Mouse (Mus musculus) liver, embryonic 12.5 days (tissue): ENCODE results near the gene Klhdc10. TPM values are rescaled to one million over a fixed set of nuclear protein-coding genes. Genes with fewer than 3 reads are reported as not detected.
A peak's percentile ranks its signal among the peaks of the same experiment; 100 is the strongest.

ENCODE experiments used
- ATAC-seq: fragments of 200-750 bp; cut with Nextera tagmentation; 2 replicates; pipeline ENCODE4 v1.8.0; 2017; ENCODE audit warnings: moderate number of reproducible peaks, mild to moderate bottlenecking, moderate library complexity
- H3K27ac ChIP-seq: fragments of 300-500 bp; sonication (generic); 2 replicates; pipeline ENCODE4 v1.5.1; 2016; ENCODE audit warnings: mild to moderate bottlenecking
- H3K27me3 ChIP-seq: fragments of 300-500 bp; sonication (generic); replicated peaks from 2 replicates; pipeline ENCODE4 v1.6.1; 2016; ENCODE audit warnings: mild to moderate bottlenecking, moderate library complexity
- H3K36me3 ChIP-seq: fragments of 300-500 bp; sonication (generic); 2 replicates; pipeline ENCODE4 v1.6.1; 2016; ENCODE audit warnings: mild to moderate bottlenecking, moderate library complexity
- H3K4me1 ChIP-seq: fragments of 300-500 bp; sonication (generic); 2 replicates; pipeline ENCODE4 v1.6.1; 2016
- H3K4me2 ChIP-seq: fragments of 300-500 bp; sonication (generic); 2 replicates; pipeline ENCODE4 v1.6.1; 2016; ENCODE audit warnings: mild to moderate bottlenecking, moderate library complexity
- H3K4me3 ChIP-seq: fragments of 300-500 bp; sonication (generic); 2 replicates; pipeline ENCODE4 v1.5.1; 2016; ENCODE audit warnings: mild to moderate bottlenecking, moderate library complexity
- H3K9ac ChIP-seq: fragments of 300-500 bp; sonication (generic); 2 replicates; pipeline ENCODE4 v1.6.1; 2016; ENCODE audit warnings: mild to moderate bottlenecking, moderate library complexity
- H3K9me3 ChIP-seq: fragments of 300-500 bp; sonication (generic); replicated peaks from 2 replicates; pipeline ENCODE4 v1.6.1; 2016; ENCODE audit warnings: mild to moderate bottlenecking, moderate library complexity
- WGBS: fragments of 180-500 bp; shearing (Covaris S2); methylation state at CpG from one replicate; pipeline ENCODE4 v1.1.7; 2016; ENCODE audit not compliant: insufficient replicate concordance; 5-methylcytosine and 5-hydroxymethylcytosine counted together
- polyA plus RNA-seq: library from polyadenylated mRNA; unstranded; fragments of >200 nt; fragmentation: Nextera tagmentation; extraction: Ambion mirVana; gene quantifications from 2 replicates; pipeline ENCODE4 v1.2.1, GENCODE M21; 2016

Gene Klhdc10
- polyA plus RNA-seq, 1 experiment from 2014 or later, result 20.1 TPM

DNA sequence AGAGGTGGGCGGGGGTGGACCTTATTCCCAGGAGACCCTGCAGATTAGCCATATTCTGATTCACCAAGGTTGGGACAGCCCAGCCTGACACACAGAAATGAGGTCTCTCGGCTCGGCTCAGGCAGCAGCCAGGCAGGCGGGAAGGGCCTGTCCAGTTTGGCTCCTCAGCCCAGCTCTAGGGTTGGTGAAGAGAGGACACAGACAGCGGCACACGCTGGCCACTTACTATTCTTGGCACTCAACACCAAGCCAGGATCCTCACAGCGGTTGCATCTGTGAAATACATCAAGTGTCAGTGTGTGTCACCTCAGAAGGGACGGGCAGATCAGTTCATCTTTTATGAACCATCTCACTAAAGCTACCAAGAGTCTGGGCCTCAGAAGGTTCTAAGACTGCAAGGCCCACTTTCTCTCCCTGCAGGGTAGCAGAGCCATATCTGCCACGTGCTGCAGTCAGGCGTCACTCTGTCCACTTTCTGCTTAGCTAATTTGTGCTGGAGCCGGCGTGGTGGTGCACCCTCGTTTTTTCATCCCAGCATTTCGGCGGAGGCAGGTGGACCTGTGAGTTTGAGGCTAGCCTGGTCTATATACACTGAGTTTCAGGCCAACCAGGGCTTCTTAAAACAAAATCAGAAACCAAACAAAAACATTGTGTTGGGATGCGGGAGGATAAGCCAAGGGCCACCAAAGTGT is 57.5 kb downstream of the Klhdc10 start:
- Histone ChIP-seq H3K9ac (peak overlapping the region; percentile 71), H3K4me1 (peaks cover 47% of the 10 kb centered on the region), H3K9me3 (no peaks in the 10 kb centered on the region), H3K36me3 (peaks cover 10% of the 10 kb centered on the region), H3K4me2 (peak overlapping the region; percentile 91), H3K4me3 (peak overlapping the region; percentile 60), H3K27ac (0 out of 2 replicates have a peak overlapping the region, but pooled peaks have one; percentile 14), H3K27me3 (peaks cover 34% of the 10 kb centered on the region)
- 63% methylated on average over 16 of the region's 16 CpGs for WGBS
- no peak for ATAC-seq

- H3K4me1 ChIP-seq, result peaks cover 46% of the 10 kb centered on the region
- WGBS, result 9% methylated on average over 40 of the region's 40 CpGs
- peak overlapping the region; percentile 74 for H3K27ac ChIP-seq
- ATAC-seq, result peak; percentile 40
- peak overlapping the region; percentile 91 for H3K4me2 ChIP-seq
- H3K9me3 ChIP-seq, result no peaks in the 10 kb centered on the region
- H3K27me3 ChIP-seq, result peaks cover 42% of the 10 kb centered on the region
- H3K9ac ChIP-seq, result peak overlapping the region; percentile 71
- H3K36me3 ChIP-seq, result peaks cover 3% of the 10 kb centered on the region
- peak overlapping the region; percentile 60 for H3K4me3 ChIP-seq
Observed at GRCm38 (mm10) chr6:30459811-30460749, 58.4 kb downstream of the Klhdc10 start.

DNA sequence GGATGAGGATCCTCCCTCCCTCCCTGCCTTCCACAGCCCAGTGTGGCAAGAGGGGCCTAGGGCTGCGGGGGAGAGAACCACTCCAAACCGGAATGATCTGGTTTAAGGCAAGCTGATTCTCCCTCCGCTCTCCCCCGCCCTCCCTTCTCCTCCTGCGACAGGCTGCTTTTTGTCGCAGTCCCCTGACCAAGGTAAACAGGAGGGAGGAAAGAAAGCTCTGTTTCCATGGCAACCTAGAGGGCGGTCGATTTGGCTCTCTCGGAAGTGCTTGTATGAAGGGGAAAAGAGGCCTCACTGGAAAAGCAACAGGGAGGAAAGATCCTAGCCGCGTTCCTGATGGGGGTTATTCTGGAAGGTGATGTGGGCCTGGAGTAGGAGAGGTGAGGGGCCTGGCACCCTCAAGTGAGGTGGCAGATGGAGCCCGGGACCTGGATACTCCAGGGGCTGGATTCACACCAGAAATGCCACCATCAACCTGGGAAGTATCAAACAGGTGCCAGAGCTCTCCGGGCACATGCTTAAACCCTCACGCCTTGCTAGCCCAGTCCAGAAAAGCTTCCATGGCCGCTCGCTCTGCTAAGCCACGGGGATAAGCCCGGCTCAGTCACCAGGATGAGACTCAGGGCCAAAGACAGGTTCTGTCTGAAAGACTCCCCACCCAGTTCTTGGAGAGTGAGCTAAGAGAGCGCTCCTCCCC is 59.2 kb downstream of the Klhdc10 start:
- Histone ChIP-seq H3K4me3 (no peak overlapping the region), H3K9me3 (no peaks in the 10 kb centered on the region), H3K4me1 (peaks cover 46% of the 10 kb centered on the region), H3K27ac (peak overlapping the region; percentile 74), H3K9ac (0 out of 2 replicates have a peak overlapping the region, but pooled peaks have one; percentile 17), H3K27me3 (peaks cover 42% of the 10 kb centered on the region), H3K36me3 (no peaks in the 10 kb centered on the region), H3K4me2 (peak overlapping the region; percentile 91)
- peak; percentile 67 for ATAC-seq
- WGBS, result 38% methylated on average over 18 of the region's 19 CpGs

GRCm38 (mm10) chr6:30461755-30462344 is 60.2 kb downstream of the Klhdc10 start:
- H3K36me3 ChIP-seq, result no peaks in the 10 kb centered on the region
- H3K4me3 ChIP-seq, result no peak overlapping the region
- peaks cover 42% of the 10 kb centered on the region for H3K27me3 ChIP-seq
- H3K9ac ChIP-seq, result no peak overlapping the region
- H3K27ac ChIP-seq, result peak overlapping the region; percentile 22; the same call in 1 of the 2 replicates
- H3K4me2 ChIP-seq, result no peak overlapping the region
- no peaks in the 10 kb centered on the region for H3K9me3 ChIP-seq
- ATAC-seq, result no peak
- WGBS, result 71% methylated on average over 12 of the region's 13 CpGs
- peaks cover 46% of the 10 kb centered on the region for H3K4me1 ChIP-seq

GRCm38 (mm10) chr6:30462822-30463221 is 61.2 kb downstream of the Klhdc10 start:
- H3K4me1 ChIP-seq, result peaks cover 46% of the 10 kb centered on the region
- no peak for ATAC-seq

DNA sequence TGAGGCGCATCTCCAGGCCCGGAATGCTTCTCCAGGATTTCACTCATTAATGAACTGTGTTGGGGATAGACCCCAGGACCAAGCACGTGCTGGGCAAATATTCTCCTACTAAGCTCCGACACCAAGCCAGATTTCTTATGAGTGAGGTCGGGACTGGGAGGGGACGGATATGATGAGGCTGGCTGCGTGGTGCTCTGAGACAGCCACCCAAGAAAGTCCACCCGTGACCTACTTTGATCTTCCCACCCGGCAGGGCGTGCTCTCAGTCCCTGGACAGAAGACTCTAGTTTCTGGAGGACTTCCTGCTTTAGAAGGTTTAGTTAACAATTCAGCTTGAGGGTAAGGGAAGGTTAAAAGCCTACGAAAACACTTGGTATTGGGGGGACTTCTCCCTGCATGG is 63.9 kb downstream of the Klhdc10 start:
- no peak for ATAC-seq
- Histone ChIP-seq H3K27me3 (peaks cover 36% of the 10 kb centered on the region), H3K4me1 (peaks cover 30% of the 10 kb centered on the region), H3K9me3 (no peaks in the 10 kb centered on the region), H3K36me3 (no peaks in the 10 kb centered on the region), H3K27ac (no peak overlapping the region), H3K4me2 (no peak overlapping the region), H3K4me3 (no peak overlapping the region), H3K9ac (no peak overlapping the region)
- 75% methylated on average over 11 of the region's 11 CpGs for WGBS

More at GRCm38 (mm10) chr6:30462822-30463221, 61.2 kb downstream of the Klhdc10 start:
- H3K4me2 ChIP-seq, result no peak overlapping the region
- no peaks in the 10 kb centered on the region for H3K9me3 ChIP-seq
- no peak overlapping the region for H3K27ac ChIP-seq
- no peak overlapping the region for H3K4me3 ChIP-seq
- 11% methylated on average over 7 of the region's 7 CpGs for WGBS
- no peaks in the 10 kb centered on the region for H3K36me3 ChIP-seq
- H3K9ac ChIP-seq, result no peak overlapping the region
- H3K27me3 ChIP-seq, result peaks cover 42% of the 10 kb centered on the region

DNA sequence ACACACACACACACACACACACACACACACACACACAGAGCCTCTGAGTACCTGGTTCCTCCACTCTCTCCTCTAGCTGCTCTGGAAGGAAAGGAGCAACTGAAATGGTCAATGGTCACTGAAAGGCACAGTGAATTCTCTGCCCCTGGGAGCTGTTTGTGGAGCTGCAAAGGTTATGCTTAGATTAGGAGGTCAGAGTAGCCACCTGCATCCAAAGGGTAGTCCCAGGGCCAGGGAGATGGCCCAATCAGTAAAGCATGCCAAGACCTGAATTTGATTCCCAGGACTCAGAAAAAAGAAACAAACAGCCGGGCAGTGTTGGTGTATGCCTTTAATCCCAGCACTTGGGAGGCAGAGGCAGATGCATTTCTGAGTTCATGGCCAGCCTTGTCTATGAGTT is 66.4 kb downstream of the Klhdc10 start:
- no peak overlapping the region for H3K4me2 ChIP-seq
- 59% methylated on average over 1 of the region's 1 CpGs for WGBS
- peak; percentile 36; the same call in 1 of the 2 replicates for ATAC-seq

DNA sequence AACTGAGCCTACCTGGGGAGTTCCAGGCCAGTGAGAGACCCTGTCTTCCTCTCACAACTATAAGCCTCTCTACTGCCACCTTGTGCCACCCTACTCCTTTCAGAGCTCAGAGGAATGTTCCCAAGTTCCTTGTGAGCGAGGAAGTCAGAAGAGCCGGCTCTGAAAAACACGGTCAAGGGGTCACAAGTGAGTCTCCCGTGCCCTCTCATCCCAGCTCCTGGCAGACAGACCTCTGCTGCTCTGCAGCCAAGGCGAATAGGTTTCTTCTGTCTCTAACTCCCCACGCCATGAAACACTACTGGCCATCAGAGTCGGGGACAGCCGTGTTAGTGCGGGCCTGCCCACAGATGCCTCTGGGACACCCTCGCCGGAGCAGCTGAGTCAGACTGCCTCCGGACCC is 67.0 kb downstream of the Klhdc10 start:
- no peaks in the 10 kb centered on the region for H3K4me1 ChIP-seq
- peaks cover 13% of the 10 kb centered on the region for H3K27me3 ChIP-seq
- no peaks in the 10 kb centered on the region for H3K36me3 ChIP-seq
- no peak overlapping the region for H3K4me2 ChIP-seq
- WGBS, result 49% methylated on average over 12 of the region's 12 CpGs
- no peaks in the 10 kb centered on the region for H3K9me3 ChIP-seq
- H3K4me3 ChIP-seq, result no peak overlapping the region
- no peak overlapping the region for H3K27ac ChIP-seq
- H3K9ac ChIP-seq, result no peak overlapping the region
- ATAC-seq, result no peak

More for the DNA sequence above, 66.4 kb downstream of the Klhdc10 start:
- no peaks in the 10 kb centered on the region for H3K36me3 ChIP-seq
- peaks cover 6% of the 10 kb centered on the region for H3K4me1 ChIP-seq
- no peak overlapping the region for H3K27ac ChIP-seq
- no peaks in the 10 kb centered on the region for H3K9me3 ChIP-seq
- H3K27me3 ChIP-seq, result peaks cover 18% of the 10 kb centered on the region
- no peak overlapping the region for H3K9ac ChIP-seq
- no peak overlapping the region for H3K4me3 ChIP-seq

- WGBS, result 80% methylated on average over 12 of the region's 12 CpGs
- H3K27ac ChIP-seq, result no peak overlapping the region
- H3K9ac ChIP-seq, result no peak overlapping the region
- H3K9me3 ChIP-seq, result no peaks in the 10 kb centered on the region
- no peaks in the 10 kb centered on the region for H3K4me1 ChIP-seq
- H3K4me3 ChIP-seq, result no peak overlapping the region
- ATAC-seq, result no peak
- H3K4me2 ChIP-seq, result no peak overlapping the region
- peaks cover 7% of the 10 kb centered on the region for H3K27me3 ChIP-seq
- H3K36me3 ChIP-seq, result no peaks in the 10 kb centered on the region
Observed at GRCm38 (mm10) chr6:30469370-30469769, 67.7 kb downstream of the Klhdc10 start.

DNA sequence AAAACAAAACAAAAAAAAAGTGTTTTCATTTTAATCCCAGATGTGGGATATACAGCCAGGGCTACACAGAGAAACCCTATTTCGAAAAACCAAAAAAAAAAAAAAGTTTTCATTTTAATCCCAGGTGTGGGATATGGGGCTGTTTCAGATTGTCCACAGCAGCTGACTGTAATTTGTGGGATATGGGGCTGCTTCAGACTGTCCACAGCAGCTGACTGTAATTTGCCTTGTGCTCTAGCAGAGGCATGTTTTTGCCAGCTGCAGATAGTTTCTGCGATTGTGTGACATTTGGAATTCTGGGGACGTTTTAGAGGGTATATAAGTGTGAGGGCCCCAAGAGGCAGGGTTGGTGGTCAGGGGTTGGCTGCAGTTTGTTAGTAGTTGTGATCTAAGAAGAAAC is 70.0 kb downstream of the Klhdc10 start:
- H3K9me3 ChIP-seq, result no peaks in the 10 kb centered on the region
- H3K36me3 ChIP-seq, result no peaks in the 10 kb centered on the region; the same call in 1 of the 2 replicates
- no peak overlapping the region for H3K4me3 ChIP-seq
- 60% methylated on average over 3 of the region's 3 CpGs for WGBS
- H3K4me1 ChIP-seq, result no peaks in the 10 kb centered on the region
- H3K4me2 ChIP-seq, result no peak overlapping the region
- no peak overlapping the region for H3K27ac ChIP-seq
- ATAC-seq, result no peak
- H3K27me3 ChIP-seq, result no peaks in the 10 kb centered on the region
- H3K9ac ChIP-seq, result no peak overlapping the region

GRCm38 (mm10) chr6:30476025-30476765 is 74.5 kb downstream of the Klhdc10 start:
- no peaks in the 10 kb centered on the region for H3K4me1 ChIP-seq
- no peak overlapping the region for H3K4me2 ChIP-seq
- H3K4me3 ChIP-seq, result no peak overlapping the region
- no peaks in the 10 kb centered on the region for H3K9me3 ChIP-seq
- H3K9ac ChIP-seq, result no peak overlapping the region
- 69% methylated on average over 10 of the region's 10 CpGs for WGBS
- peaks cover 40% of the 10 kb centered on the region for H3K36me3 ChIP-seq
- no peaks in the 10 kb centered on the region for H3K27me3 ChIP-seq
- ATAC-seq, result no peak
- no peak overlapping the region for H3K27ac ChIP-seq
